Mouse (Mus musculus) heart, postnatal 25 days (tissue): ENCODE results near the gene Crk. TPM values are rescaled to one million over a fixed set of nuclear protein-coding genes. Genes with fewer than 3 reads are reported as not detected.
A peak's percentile ranks its signal among the peaks of the same experiment; 100 is the strongest.

Experiments
- DNase-seq: peaks from one replicate; pipeline ENCODE4 v3.0.0; 2022; ENCODE audit warnings: low spot score
- intact Hi-C: fragments of 180-260 bp; cut with DNase I; formaldehyde crosslinking; loops from one replicate; pipeline ENCODE4 v1.15.1; 2025
- total RNA-seq, 2 experiments: library from RNA; stranded (reverse); gene quantifications; 2 replicates each; pipeline ENCODE4 v1.2.3; 2021

Gene Crk
- total RNA-seq, result 10 to 100 TPM; 81.3 to 88.2 TPM

DNA sequence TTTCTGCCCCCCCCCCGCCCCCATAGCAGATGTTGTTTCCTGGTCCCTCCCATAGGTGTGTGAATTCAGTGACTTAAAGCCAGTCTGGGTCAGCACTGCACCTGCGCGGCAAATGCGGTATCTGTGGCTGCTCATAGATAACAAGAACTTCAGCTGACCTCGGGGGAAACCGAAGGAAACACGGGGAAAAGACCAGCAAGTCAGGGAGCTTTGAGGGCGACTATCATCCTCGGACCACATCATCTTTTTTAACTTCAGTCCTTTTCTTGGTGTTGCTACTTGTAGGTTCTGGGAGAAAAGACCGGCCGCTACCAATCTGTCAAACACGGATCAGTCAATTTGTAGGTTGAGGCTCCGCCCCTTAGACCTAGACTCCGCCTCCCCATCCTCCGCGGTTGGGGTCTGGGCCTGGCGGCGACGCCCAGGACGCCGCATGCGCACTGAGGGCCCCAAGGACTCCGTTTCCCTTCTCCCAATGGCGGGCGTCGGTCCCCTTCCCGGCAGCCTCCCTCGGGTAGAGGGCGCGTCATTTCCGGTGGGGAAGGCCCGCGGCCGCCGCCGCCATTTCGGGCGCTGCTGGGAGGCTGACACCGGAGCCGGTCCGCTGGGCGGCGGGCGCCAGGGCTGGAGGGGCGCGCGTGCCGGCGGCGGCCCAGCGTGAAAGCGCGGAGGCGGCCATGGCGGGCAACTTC is at the start of gene Crk:
Gene Crk (plus strand): TSS at position 513 of the 692 bp plus-strand sequence.
- DNase-seq, result peak; percentile 97
- intact Hi-C loops, result loop anchor here (1.0 to 5.0 kb wide), 2 partner anchors 25 to 47 kb away; partner anchors contain the start of gene Inpp5k

DNA sequence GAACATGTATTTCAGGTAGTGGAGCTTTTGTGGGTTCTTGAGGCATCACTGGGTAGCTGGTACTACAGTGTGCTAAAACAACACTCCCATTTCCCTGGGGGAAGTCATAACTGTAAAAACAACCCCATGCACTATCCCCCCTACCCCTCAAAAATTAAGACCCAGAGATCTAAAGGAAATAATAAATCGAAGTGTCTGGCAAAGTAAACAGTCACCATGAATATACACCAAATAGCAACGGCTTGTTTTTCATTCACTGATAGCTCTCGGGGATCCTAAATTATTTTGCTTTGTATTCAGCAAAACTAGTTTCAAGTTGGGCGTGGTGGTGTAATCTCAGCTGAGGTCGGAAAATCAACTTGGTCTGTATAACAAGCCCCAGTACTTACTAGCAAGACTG is 49.0 kb upstream of the Crk start:
- no peak for DNase-seq
- intact Hi-C loops, result loop anchor here (5.0 kb wide), 1 partner anchor 47 kb away; the partner anchor contains the start of gene Crk

GRCm38 (mm10) chr11:75630645-75631229 is 48.3 kb upstream of the Crk start, which contains the start of gene Inpp5k:
Gene Inpp5k (plus strand): TSS chr11:75630988.
- intact Hi-C loops, result loop anchor here (5.0 kb wide), 1 partner anchor 47 kb away; the partner anchor contains the start of gene Crk
- peak; percentile 98 for DNase-seq

DNA sequence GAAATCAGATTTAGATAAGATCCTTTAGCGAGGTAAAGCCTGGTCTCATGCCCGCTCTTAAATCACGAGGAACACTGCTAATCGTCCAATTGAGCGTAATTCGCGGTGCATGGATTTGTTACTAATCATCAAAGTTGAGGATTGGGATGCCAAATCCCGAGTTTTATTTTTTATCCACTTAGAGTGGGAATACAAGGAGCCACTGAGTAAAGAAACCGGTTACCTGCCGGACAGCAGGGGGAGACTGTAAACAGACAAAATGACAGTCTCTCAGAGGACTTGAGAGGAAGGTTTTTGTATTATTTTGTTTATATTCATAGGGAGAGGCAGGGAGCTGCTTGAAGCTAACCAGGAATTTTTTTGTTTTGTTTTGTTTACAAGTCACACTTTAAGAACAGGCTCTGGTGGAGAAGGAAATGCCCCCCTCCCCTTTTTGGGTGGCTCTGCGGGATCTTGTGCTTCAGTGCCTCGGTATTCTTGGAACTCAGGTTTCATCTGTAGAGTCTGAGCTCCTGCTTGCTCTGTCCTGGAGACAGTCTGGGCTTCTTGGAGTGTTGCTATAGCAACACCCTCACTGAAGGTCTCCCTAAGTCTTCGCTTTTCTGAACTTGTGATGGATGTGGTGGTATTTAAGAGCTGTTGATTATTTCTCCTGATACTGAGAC is 47.4 kb upstream of the Crk start:
- no peak for DNase-seq
- intact Hi-C loops, result loop anchor here (5.0 kb wide), 1 partner anchor 46 kb away; the partner anchor contains the start of gene Crk

- DNase-seq, result no peak
Observed at GRCm38 (mm10) chr11:75632921-75633320, 46.1 kb upstream of the Crk start.

DNA sequence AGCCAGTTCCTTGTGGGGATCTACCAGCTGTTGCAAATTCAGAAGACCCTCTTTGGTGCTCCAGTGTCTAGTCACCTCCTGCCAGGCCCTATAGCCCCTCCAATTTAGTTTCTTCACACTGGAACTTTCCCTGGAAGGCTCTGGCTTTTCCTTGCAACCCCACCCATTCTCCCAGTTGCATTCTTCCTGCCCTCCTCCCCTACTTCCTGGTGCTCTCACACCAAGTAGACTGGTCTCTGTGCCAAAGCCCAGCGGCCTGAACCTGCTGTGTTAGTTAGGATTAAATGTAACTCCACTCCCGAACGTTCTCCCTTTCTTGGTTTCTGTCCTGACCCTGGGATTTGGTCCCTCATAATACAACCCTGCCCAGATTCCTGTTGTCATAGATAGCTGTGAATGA is 44.3 kb upstream of the Crk start:
- intact Hi-C loops, result loop anchor here (2.0 to 5.0 kb wide), 2 partner anchors 14 to 42 kb away; partner anchors contain the start of gene Crk
- DNase-seq, result no peak

More at GRCm38 (mm10) chr11:75632921-75633320, 46.1 kb upstream of the Crk start:
- intact Hi-C loops, result loop anchor here (5.0 kb wide), 1 partner anchor 44 kb away; the partner anchor contains the start of gene Crk

GRCm38 (mm10) chr11:75635315-75635714 is 43.7 kb upstream of the Crk start:
- intact Hi-C loops, result loop anchor here (2.0 kb wide), 1 partner anchor 13 kb away; no protein-coding TSS in a partner anchor
- DNase-seq, result no peak

DNA sequence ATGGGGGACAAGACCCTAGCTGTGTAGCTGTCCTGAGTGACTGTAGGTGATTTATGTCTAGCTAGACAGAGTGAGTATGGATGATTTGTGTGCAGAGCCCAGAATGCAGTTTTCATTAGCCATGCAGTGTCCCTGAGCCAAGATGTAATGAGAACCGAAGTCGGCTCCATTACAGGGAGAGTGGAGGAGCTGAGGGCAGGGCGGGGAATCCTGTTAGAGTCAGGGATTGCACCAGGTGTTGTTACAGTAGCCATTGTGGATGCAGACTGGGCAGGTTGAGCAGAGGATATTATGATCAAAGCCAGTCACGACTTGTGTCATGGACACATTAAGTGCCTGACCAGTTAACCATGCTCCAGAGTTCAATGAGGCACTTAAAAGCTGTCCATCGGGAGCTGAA is 35.7 kb upstream of the Crk start:
- intact Hi-C loops, result no loop called here
- DNase-seq, result no peak

GRCm38 (mm10) chr11:75644684-75645083 is 34.4 kb upstream of the Crk start:
- no peak for DNase-seq
- intact Hi-C loops, result no loop called here

DNA sequence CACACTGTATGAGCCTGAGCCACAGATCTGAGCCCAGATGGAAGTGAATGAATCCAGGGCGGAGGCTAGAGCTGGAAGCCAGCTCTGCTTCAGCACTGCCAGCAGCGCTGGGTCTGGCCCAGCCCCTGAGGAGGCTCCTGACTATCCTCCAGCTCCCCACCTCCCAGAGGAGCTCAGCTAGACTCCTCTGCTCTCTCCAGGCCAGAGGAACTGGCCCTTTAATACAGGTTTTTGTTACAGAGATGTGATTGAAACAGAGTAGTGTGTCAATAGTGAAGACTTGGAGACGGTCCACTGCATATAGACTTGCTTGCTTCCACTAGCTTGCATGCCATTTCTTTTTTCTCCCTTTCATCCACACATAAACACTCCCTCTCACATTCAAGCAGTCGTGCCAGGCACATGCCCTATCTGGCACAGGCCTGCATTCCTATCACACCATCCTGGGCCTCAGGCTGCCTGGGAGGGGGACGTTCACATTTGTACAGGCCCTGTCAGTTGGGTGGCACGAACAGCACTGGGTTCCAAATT is 31.3 kb upstream of the Crk start:
- peak; percentile 51 for DNase-seq
- intact Hi-C loops, result loop anchor here (2.0 kb wide), 1 partner anchor 13 kb away; no protein-coding TSS in a partner anchor

DNA sequence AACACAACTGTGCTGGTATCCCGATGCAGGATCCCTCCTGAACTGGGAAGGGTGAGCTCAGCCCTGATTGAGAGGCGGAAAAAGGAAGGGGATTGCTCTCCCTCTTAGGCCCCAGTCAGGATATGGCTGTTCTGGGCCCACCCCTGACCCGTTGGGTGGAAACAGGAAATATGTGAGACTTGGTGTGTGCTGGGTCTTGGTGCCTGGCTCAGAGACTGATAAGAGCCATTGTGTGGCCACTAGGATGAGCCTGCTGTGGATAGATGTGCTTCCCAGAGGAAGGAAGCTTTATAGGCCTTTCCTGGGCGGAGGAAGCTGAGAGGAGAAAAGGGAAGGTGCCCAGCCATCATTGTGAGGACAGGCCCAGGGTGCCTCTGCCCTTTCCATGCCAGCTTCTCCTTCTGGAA is 29.9 kb upstream of the Crk start:
- peak; percentile 66 for DNase-seq
- intact Hi-C loops, result loop anchor here (2.0 kb wide), 1 partner anchor 14 kb away; no protein-coding TSS in a partner anchor

- intact Hi-C loops, result no loop called here
- peak; percentile 77 for DNase-seq
Observed at GRCm38 (mm10) chr11:75650311-75650710, 28.7 kb upstream of the Crk start, which contains the start of gene Myo1c. Gene Myo1c (plus strand): TSS chr11:75650504.

DNA sequence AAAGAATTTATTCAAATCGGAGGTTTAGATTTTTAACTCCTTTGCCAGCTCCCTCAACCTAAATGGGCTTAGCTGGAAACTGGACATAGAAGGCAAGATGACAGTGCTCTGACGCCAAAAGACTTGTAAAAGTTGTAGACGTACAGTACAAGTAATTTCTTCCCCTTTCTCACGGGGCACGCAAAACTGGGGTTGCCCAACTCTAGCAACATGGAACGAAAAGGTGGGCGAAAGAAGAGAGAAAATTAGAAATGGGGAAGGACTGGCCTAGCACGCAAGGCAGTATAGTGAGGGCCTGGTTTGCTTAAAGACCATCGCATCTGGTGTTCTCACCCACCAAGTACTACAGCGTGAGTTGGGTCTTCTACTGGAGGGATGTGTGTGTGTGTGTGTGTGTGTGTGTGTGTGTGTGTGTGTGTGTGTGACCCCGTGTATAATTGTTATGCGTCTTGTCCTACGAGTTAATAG is 28.1 kb upstream of the Crk start:
- intact Hi-C loops, result no loop called here
- no peak for DNase-seq

DNA sequence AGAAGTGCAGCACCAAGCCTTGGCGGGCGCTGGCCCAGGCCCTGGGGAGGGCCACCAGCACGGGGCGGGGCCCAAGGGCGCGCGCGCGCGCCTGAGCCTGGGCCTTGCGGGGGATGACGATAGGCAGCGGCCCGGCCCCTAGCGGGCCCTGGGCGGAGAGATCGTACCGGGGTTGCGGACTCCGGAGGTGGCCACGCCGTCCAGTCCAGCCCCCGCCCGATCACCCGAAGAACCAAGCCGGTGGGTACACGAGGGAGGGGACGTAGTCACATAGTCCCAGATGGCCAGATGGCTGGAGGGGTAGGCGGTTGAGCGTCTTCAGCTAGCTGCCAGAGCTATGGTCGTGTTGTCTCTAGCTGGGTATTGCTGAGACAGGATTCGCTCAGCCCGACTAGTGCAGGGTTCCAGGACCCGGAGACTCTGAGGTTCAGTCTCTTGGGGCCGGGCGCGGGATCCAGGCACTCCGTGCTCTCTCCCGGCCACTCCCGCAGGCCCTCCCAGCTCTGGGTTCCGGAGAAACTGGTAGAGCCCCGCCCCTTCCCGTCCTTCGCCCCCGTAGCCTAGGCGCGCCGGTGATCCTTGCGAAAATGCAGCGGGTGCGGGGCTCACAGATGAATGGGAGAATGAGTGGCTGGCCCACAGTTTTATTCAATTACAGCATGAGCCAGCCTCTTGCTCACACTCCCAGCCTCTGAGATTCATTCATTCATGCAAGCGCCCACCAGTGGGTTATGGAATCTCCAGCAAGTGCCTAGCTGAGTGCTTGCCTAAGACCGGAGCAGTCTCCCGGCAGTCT is 27.4 kb upstream of the Crk start:
- intact Hi-C loops, result no loop called here
- DNase-seq, result peak; percentile 81

DNA sequence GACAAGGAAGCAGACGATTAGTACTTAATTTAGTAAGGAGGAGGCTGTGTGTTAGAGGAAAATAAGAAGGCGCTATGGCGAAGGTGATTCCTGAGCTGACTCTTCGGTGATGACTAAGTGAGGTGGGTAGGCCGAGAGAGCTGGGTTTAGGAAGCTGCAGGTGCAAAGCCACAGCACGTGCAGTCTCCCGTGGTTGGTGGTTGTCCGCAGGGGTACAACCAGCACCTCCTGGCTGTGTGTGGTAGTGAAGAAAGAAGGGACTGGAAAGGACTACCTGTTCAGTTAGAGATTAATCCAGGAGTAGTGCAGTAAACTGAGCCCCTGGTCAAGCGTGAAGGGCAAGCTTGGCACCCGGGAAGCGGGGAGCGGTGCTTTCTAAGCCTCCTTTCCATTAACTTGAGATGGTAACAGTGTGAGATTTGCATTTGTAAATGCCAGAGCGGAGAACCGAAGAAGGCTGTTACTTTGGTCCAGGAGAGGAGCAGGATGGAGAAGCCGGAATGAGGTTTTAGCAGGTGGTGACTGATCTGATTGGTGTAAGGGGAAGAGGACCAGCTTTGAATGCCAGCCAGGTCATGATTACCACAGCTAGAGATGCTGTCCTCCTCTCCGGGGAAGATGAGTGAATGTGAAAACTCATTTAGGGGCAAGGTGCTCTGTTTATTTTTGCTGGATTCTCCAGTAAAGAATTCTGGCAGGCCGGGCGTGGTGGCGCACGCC is 26.7 kb upstream of the Crk start:
- intact Hi-C loops, result no loop called here
- DNase-seq, result no peak

GRCm38 (mm10) chr11:75652942-75653684 is 25.9 kb upstream of the Crk start:
- no peak for DNase-seq
- intact Hi-C loops, result no loop called here

DNA sequence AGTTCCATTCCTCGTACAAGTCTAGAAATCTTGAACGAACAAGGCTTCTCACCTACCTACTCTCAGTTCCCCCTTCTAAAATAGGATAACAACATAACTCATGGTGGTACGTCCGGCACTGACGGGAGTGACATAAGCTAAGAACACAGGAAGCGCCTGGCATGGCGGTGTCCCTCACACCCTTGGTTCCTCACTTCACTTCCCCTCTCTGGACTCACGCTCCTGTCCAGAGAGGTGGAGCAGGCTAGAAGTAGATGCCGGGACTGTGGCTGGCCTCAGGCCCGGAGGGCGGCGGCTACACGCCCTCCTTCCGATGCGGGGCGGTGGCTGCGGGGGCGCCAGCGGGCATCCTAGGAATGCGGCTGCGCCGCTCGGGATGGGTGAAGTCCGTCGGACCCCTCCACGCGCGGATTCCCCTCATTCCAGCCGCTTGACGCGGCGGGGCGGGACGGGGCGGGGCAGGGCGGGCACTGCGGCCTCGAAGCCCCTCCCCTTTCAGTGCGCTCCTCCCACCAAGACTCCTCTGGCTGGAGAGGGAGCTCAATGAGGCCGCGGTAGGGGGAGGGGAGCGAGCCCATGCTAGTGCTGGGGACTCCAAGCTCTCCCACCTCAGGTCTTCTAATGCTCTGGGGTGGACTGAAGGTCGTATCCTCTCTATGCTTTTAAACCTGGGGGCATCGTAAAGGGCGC is 25.1 kb upstream of the Crk start:
- intact Hi-C loops, result loop anchor here (1.0 kb wide), 1 partner anchor 24 kb away; no protein-coding TSS in a partner anchor
- DNase-seq, result peak; percentile 80
